Mouse (Mus musculus) liver, embryonic 16.5 days (tissue): ENCODE results near the gene Hist1h4i. TPM values are rescaled to one million over a fixed set of nuclear protein-coding genes. Genes with fewer than 3 reads are reported as not detected.

Experiments
- ATAC-seq: fragments of 200-750 bp; cut with Nextera tagmentation; 2 replicates; pipeline ENCODE4 v1.8.0; 2017; ENCODE audit warnings: low read depth, mild to moderate bottlenecking, moderate number of reproducible peaks, moderate library complexity
- H3K27ac ChIP-seq: fragments of 300-500 bp; sonication (generic); 2 replicates; pipeline ENCODE4 v1.5.1; 2014; ENCODE audit warnings: mild to moderate bottlenecking, low read length
- H3K27me3 ChIP-seq: fragments of 300-500 bp; sonication (generic); 2 replicates; pipeline ENCODE4 v1.6.1; 2014; ENCODE audit warnings: low read depth, low read length, mixed read lengths; ENCODE audit not compliant: control insufficient read depth, insufficient read depth
- H3K36me3 ChIP-seq: fragments of 300-500 bp; sonication (generic); 2 replicates; pipeline ENCODE4 v1.6.1; 2014; ENCODE audit warnings: mild to moderate bottlenecking; ENCODE audit not compliant: control insufficient read depth, insufficient read depth
- H3K4me1 ChIP-seq: fragments of 300-500 bp; sonication (generic); 2 replicates; pipeline ENCODE4 v1.6.1; 2014; ENCODE audit warnings: low read depth, low read length, mixed read lengths; ENCODE audit not compliant: control insufficient read depth
- H3K4me2 ChIP-seq: fragments of 300-500 bp; sonication (generic); 2 replicates; pipeline ENCODE4 v1.6.1; 2014; ENCODE audit warnings: low read depth, low read length, mixed read lengths
- H3K4me3 ChIP-seq: fragments of 300-500 bp; sonication (generic); 2 replicates; pipeline ENCODE4 v1.5.1; 2014; ENCODE audit warnings: low read depth, mild to moderate bottlenecking, low read length
- H3K9ac ChIP-seq: fragments of 300-500 bp; sonication (generic); 2 replicates; pipeline ENCODE4 v1.6.1; 2014; ENCODE audit warnings: low read depth, low read length
- H3K9me3 ChIP-seq: fragments of 300-500 bp; sonication (generic); replicated peaks from 2 replicates; pipeline ENCODE4 v1.6.1; 2016; ENCODE audit warnings: low read length; ENCODE audit not compliant: control insufficient read depth
- WGBS: fragments of 180-500 bp; shearing (Covaris S2); extraction: QIAGEN DNeasy Blood & Tissue Kit; methylation state at CpG from one replicate; pipeline ENCODE4 v1.1.7; 2014; ENCODE audit not compliant: insufficient replicate concordance; 5-methylcytosine and 5-hydroxymethylcytosine counted together
- polyA plus RNA-seq: library from polyadenylated mRNA; unstranded; fragments of >200 nt; fragmentation: Nextera tagmentation; extraction: Ambion mirVana; gene quantifications from 2 replicates; pipeline ENCODE4 v1.2.1, GENCODE M21; 2015

The Hist1h4i gene
- polyA plus RNA-seq, 1 experiment from 2014 or later: 47.5 TPM

DNA sequence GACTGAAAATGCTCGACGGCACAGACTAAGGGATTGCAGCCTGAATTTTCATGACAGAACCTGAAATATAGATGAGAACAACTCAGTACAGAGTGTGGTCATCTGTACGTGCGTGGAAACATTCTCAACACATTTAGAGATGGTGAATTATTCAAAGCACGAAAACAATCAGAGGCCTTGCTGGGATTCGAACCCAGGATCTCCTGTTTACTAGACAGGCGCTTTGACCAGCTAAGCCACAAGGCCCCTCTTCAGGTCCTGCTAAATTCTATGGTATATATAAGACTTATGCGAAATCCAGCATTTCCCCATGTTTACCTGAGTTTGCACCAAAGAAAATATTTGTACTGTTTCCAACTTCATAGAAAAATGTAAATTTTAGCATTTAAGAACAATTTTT lies 11.2 kb downstream of the Hist1h4i start:
- Histone ChIP-seq H3K36me3 (no peaks in the 10 kb centered on the region), H3K9ac (no peak overlapping the region), H3K4me1 (peaks cover 24% of the 10 kb centered on the region), H3K9me3 (no peaks in the 10 kb centered on the region), H3K4me2 (no peak overlapping the region), H3K27me3 (no peaks in the 10 kb centered on the region), H3K27ac (no peak overlapping the region), H3K4me3 (no peak overlapping the region)
- 33% methylated on average over 8 of the region's 8 CpGs for WGBS
- ATAC-seq: no peak

DNA sequence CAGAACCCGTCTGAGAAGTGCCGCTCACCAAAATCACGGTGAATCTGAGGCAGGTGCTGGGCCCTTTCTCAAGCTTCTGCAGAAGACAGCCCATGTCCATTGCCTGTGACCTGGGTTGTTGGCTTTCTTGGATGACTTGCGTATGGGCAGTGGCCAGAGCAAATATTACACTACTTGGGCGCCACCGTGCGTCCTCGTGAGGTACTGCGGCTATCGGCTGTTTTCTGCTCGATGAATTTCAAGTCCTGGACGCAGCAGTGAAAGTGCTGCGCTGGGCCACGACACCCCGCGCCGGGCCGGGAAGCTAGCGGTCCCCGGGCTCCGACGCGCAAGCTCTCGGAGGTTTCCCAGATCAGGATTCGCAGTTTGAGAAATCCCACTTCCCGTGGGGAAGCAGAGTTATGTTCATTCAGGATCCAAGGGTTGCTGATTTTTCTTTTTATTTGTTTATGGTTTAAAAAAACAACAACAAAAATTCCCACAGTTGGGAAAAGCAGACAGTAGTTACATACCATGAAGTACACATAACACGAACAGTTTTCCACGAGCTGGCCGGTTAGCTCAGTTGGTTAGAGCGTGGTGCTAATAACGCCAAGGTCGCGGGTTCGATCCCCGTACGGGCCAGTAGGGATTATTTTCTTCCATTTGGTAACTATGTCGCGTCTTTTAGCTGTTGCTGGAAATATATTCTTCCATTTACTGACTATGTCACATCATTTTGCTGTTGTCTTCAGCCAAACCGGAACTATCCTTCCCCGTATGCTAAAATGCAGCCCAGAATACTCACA lies 12.3 kb downstream of the Hist1h4i start:
- no peaks in the 10 kb centered on the region for H3K27me3 ChIP-seq
- ATAC-seq: peak; percentile 84
- H3K27ac ChIP-seq: peak overlapping the region; percentile 89
- H3K36me3 ChIP-seq: no peaks in the 10 kb centered on the region
- under 1% methylated on average over 40 of the region's 40 CpGs for WGBS
- peaks cover 23% of the 10 kb centered on the region for H3K4me1 ChIP-seq
- peak overlapping the region; percentile 70 for H3K4me2 ChIP-seq
- peak overlapping the region; percentile 68 for H3K4me3 ChIP-seq
- no peaks in the 10 kb centered on the region for H3K9me3 ChIP-seq
- peak overlapping the region; percentile 81 for H3K9ac ChIP-seq

DNA sequence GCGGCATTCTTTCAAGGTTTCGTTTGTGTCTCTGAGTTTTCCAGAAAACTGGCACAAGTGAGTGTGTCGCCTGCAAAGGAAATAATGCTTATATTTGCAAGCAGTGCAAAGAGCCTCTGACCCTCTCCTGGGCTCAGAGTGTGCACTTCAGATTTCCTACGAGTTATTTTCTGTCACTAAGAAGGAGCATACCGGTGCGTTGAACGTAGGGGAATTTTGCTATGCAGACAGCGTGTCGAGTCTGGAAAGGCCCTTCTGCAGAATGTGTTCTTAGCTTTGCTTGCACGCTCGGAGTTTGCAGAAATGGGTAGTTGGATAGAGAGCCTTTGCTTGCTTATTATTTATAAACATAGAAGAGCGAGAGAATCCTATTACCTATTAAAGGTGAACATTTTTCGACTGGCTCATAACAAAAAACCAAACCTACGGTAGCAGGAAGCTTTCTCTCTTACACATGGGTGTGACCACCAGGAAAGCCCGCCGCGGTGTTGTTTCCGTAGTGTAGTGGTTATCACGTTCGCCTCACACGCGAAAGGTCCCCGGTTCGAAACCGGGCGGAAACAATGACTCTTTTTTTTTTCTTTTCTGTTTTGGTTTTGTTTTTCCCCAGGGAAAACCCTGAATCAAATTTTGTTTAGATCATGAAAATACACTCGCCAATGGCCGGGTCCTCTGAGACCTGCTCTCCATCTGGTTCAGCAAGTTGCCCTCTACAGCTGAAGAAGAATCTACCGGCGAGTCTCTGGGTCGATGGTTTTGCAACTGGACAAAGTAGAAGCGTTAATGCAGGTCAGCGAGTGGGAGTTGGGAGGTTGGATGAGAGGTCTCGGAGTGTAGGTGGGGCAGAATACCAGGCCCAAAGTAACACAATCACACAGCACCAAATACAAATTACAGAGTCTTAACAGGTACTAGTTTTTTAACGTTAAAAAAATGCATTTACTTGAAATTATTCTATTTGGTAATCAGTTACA lies 14.8 kb downstream of the Hist1h4i start:
- no peaks in the 10 kb centered on the region for H3K36me3 ChIP-seq
- H3K4me2 ChIP-seq: peak overlapping the region; percentile 73
- H3K9me3 ChIP-seq: no peaks in the 10 kb centered on the region
- H3K9ac ChIP-seq: peak overlapping the region; percentile 59
- H3K4me1 ChIP-seq: peaks cover 12% of the 10 kb centered on the region
- H3K4me3 ChIP-seq: peak overlapping the region; percentile 62
- ATAC-seq: peak; percentile 42; the same call in 1 of the 2 replicates
- no peak overlapping the region for H3K27ac ChIP-seq
- WGBS: 1% methylated on average over 35 of the region's 35 CpGs
- H3K27me3 ChIP-seq: no peaks in the 10 kb centered on the region

DNA sequence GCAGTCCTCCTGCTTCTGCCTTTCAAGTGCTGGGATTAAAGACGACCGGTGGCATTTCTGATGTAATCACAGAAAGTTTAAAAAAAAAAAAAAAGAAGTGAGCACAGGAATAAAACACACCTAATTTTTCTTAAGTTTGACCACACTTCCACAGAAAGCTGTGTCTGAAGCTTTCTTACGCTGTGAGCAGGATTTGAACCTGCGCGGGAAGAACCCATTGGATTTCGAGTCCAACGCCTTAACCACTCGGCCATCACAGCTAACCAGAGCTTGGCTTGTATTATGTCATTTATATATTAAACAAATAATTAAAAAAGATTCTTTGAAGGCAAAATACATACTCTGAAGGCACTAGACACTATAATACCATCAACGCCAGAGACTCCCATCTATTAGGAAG lies 18.9 kb downstream of the Hist1h4i start:
- WGBS: under 1% methylated on average over 9 of the region's 9 CpGs
- Histone ChIP-seq H3K36me3 (no peaks in the 10 kb centered on the region), H3K27ac (peak overlapping the region; percentile 70), H3K4me3 (peak overlapping the region; percentile 70), H3K4me1 (peaks cover 11% of the 10 kb centered on the region), H3K9me3 (no peaks in the 10 kb centered on the region), H3K4me2 (peak overlapping the region; percentile 92), H3K9ac (peak overlapping the region; percentile 71), H3K27me3 (no peaks in the 10 kb centered on the region)
- peak; percentile 69 for ATAC-seq

DNA sequence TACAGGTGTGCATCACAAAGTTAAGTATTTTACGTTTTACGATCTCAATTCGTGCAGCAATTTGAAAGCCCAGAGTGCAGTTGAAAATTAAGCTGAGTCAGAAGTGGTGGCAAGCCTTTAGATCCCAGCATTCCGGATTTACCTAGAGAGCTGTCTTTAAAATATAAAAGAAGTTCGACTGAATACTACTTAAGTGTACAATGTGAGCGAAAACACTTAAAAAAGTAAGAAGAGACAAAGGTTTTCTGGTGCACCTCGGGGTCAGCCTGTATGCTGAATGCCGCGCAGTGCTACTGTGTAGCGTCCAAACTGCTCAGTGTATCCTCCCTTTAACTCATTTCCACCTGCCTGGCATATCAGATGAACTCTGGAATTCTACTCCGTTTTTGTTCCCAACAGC lies 19.6 kb downstream of the Hist1h4i start:
- under 1% methylated on average over 11 of the region's 11 CpGs for WGBS
- H3K27ac ChIP-seq: peak overlapping the region; percentile 70
- H3K27me3 ChIP-seq: no peaks in the 10 kb centered on the region

DNA sequence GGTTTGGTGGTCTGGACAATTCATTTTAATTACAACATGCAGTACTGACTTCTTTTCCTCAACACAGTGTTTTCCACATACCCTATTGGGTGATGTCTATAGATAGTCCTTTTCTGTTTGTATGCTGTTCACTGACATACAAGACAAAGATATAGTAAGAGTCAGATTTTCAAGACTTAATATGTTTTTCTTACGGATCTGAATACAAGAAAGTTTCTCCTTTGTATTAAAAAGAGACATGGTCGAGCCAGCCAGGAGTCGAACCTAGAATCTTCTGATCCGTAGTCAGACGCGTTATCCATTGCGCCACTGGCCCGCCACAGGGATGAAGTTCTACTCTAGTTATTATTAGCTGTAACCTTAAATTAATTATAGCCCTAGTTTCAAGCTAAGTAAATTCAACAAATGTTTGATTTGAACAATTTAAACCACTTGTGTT lies 20.2 kb downstream of the Hist1h4i start:
- Histone ChIP-seq H3K27ac (peak overlapping the region; percentile 70), H3K4me2 (peak overlapping the region; percentile 92), H3K9me3 (no peaks in the 10 kb centered on the region), H3K36me3 (no peaks in the 10 kb centered on the region), H3K27me3 (no peaks in the 10 kb centered on the region), H3K9ac (peak overlapping the region; percentile 71), H3K4me3 (peak overlapping the region; percentile 70), H3K4me1 (peaks cover 11% of the 10 kb centered on the region)
- peak; percentile 74 for ATAC-seq
- WGBS: 0% methylated on average over 8 of the region's 8 CpGs

More for the DNA sequence above, 19.6 kb downstream of the Hist1h4i start:
- peaks cover 11% of the 10 kb centered on the region for H3K4me1 ChIP-seq
- H3K9me3 ChIP-seq: no peaks in the 10 kb centered on the region
- peak overlapping the region; percentile 71 for H3K9ac ChIP-seq
- ATAC-seq: peak; percentile 43
- peak overlapping the region; percentile 92 for H3K4me2 ChIP-seq
- H3K4me3 ChIP-seq: peak overlapping the region; percentile 70
- no peaks in the 10 kb centered on the region for H3K36me3 ChIP-seq

DNA sequence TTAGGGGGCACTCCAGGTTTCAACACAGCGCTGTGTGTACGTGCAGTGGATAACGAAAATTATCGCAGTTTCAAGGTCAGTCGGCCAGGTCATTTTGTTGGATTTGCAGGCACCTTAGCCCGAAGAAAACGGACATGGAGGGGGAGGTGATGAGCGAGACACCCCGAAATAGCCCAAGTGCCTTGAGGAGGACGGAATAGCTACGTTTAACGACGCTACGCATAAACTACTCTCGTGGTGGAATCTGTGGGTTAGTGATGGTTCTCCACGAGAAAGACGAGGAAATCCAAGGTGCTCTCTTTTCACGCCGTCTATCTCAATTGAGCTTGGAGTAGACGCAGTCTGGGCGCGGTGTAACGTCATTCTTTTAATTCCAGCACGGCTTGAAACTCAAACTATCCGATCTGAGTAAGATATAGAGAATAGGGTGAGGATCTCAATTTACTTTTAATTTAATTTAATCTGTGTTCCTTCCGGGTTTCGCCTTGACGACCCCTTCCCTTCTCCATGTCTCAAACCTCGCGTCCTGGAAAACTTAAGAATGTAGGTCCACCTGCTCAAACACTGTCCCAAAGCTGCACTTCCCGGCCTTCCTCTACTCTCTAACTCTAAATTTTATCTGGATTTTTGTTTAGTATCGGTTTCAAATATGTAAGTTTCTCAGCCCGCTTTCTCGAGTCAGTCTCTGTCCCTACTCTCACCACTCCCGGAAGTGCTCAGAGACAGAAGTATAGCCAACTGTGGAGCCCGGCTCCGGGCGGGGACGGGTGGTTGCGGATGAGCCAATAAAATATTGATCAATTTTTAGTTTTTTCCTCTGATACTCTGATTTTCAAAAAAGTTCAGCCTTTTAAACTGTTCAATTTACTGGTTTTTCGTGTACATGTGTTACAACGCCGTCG lies 21.0 kb downstream of the Hist1h4i start:
- Histone ChIP-seq H3K9me3 (no peaks in the 10 kb centered on the region), H3K27ac (peak overlapping the region; percentile 39), H3K4me1 (peaks cover 12% of the 10 kb centered on the region), H3K9ac (peak overlapping the region; percentile 68), H3K4me3 (peak overlapping the region; percentile 70), H3K27me3 (peaks cover 4% of the 10 kb centered on the region), H3K36me3 (no peaks in the 10 kb centered on the region), H3K4me2 (peak overlapping the region; percentile 92)
- WGBS: under 1% methylated on average over 44 of the region's 44 CpGs
- ATAC-seq: peak; percentile 57
